Mouse (Mus musculus) ES-Bruce4 (cell line): ENCODE measurements around the gene Emx2.

Experiments used
- CTCF ChIP-seq: IDR thresholded peaks from one replicate; pipeline ENCODE4 v1.8.1; 2011; ENCODE audit warnings: low read depth, low read length
- POLR2A ChIP-seq: IDR thresholded peaks from one replicate; pipeline ENCODE4 v1.8.1; 2011; ENCODE audit warnings: low read length; ENCODE audit not compliant: insufficient read depth

GRCm38 (mm10) chr19:59467413-59468064 is 9.4 kb downstream of the Emx2 start:
- no peak for TF ChIP-seq CTCF
- no peak for TF ChIP-seq POLR2A
